Mouse (Mus musculus): ENCODE measurements around the gene Rubcn. TPM values are rescaled to one million over a fixed set of nuclear protein-coding genes. Genes with fewer than 3 reads are reported as not detected.

Gene Rubcn
- total RNA-seq, 2 experiments from 2014 or later: 70.2 to 71.9 TPM

Other genes with a start within 250 kb of the Rubcn start
- 100 to 1,000 TPM; 245 to 253 TPM for gene Tnk2, start 233.9 kb downstream of the Rubcn start, total RNA-seq (2021)
- gene Muc4, start 141.9 kb downstream of the Rubcn start, total RNA-seq (2021): not detected
- gene Muc20, start 80.3 kb downstream of the Rubcn start, total RNA-seq (2021): not detected
- gene Smbd1, start 67.3 kb downstream of the Rubcn start, total RNA-seq (2021): not detected
- gene Fyttd1, start 266 bp downstream of the Rubcn start, total RNA-seq (2021): 100 to 1,000 TPM; 110 to 118 TPM
- gene Lrch3, start 36.3 kb upstream of the Rubcn start, total RNA-seq (2021): 10 to 100 TPM; 36.3 to 40.1 TPM
- gene Iqcg, start 178.5 kb upstream of the Rubcn start, total RNA-seq (2021): 1 to 10 TPM; 4.7 to 4.8 TPM
- 100 to 1,000 TPM; 333 to 346 TPM for gene Rpl35a, start 178.7 kb upstream of the Rubcn start, total RNA-seq (2021)
- 10 to 100 TPM in 1 of 2 experiments, 1 to 10 TPM in 1; 8.8 to 10.4 TPM for gene Lmln, start 184.8 kb upstream of the Rubcn start, total RNA-seq (2021)

Data from left cerebral cortex, adult 18-20 months (tissue).